Mouse (Mus musculus) erythroid progenitor cell, adult 5-6 weeks (primary cell): Measurements from ENCODE around the gene BC024978. TPM values are rescaled to one million over a fixed set of nuclear protein-coding genes. Genes with fewer than 3 reads are reported as not detected.

ENCODE experiments used
- ATAC-seq: replicated peaks from 2 replicates; pipeline ENCODE4 v1.8.0; 2016; ENCODE audit warnings: moderate number of reproducible peaks, mild to moderate bottlenecking, moderate TSS enrichment, inconsistent platforms; ENCODE audit not compliant: poor library complexity, low FRiP score, severe bottlenecking
- total RNA-seq, 2 experiments: library from RNA; stranded (forward) in 1 of 2; stranded (reverse) in 1 of 2; fragments of 150-400 nt in 1 of 2; fragments of 186-747, 209-891 nt in 1 of 2; gene quantifications; 2 replicates each; pipeline versions ENCODE4 v1.2.3 to v1.2.4; 2015 to 2017; ENCODE audit warnings: low replicate concordance in 2 of 2

Gene BC024978
- total RNA-seq, 2 experiments from 2014 or later: 0.84 TPM; not detected in 1

DNA sequence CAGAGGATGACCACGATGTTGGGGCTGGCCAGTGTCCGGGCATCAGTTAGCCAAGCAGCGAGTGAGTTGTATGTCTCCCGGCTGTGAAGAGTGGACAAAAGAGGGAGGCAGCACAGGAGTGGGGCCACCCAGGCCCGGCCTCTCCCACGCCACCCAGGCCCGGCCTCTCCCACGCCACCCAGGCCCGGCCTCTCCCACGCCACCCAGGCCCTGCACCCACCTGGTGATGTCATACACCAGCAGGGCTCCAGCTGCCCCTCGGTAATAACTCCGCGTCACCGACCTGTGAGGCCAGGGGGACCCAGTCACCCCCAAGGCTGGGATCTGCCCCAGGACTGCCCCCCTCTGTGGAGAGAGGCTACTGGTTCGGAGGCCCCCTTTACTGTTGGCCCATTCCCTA is 21.1 kb upstream of the BC024978 start:
- ATAC-seq: no peak

- ATAC-seq: no peak
These were observed 20.7 kb upstream of the BC024978 start for GRCm38 (mm10) chr7:27174896-27175295.

DNA sequence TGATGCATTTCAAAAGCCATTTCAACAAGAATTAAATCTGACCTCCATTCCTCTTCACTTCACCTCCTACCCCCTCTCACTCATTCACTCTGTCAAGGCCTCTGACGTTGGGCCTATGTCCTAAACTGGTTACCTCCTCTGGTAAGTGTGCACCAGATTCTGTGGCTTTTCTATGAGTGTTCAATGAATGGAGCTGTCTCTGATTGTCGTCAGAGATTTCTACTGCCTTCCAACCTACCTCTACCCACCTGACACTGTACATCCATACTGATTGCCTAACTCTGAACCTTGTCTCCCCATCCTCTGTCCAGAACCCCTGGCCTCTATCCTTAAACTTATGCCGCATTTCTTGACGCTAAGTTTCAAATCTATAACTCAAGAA is 17.6 kb upstream of the BC024978 start:
- no peak for ATAC-seq

DNA sequence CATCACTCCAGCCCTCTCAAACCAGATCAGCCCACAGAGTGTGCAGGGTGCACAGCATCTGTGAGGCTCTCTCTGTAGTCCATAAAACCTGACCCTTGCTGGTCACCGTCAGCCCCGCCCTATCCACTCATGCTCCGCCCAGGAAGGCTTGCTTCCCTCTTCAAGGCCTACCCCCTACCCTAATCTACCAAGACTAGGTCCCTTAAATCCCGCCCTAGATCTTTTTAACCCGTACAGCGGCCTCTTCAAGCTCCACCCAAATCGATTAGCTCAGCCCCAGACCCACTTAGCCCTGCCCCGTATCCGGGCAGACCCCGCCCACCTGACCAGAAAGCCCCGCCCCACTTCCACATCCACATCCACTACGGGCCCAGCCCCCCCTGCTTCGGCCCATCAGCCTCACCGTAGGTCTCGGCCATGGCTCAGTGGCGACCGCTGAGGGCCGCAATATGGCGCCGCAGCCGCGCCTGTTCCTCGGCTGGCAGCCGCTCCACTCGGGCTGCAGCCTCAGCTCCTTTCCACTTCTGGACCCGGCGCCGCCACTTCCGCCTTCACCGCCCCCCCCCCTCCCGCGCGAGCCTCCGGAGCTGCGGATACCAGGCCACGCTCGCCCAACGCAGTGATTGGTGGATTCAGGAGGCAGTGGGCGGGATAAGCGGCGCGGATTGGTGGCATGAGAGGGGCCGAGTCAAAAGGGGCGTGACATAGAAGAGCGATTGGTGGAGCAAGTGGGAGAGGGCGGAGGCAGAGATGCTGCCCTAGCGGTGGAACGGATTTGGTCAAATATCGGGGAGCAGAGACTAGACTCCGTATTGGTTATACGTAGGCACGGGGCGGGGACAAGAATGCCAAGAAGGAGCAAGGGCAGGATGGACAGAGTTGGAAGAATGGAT is 17.0 kb upstream of the BC024978 start, which contains the start of gene Rab4b:
Gene Rab4b, minus strand, starts transcription at position 573 of the 893 bp plus-strand sequence.
- peak; percentile 93 for ATAC-seq

DNA sequence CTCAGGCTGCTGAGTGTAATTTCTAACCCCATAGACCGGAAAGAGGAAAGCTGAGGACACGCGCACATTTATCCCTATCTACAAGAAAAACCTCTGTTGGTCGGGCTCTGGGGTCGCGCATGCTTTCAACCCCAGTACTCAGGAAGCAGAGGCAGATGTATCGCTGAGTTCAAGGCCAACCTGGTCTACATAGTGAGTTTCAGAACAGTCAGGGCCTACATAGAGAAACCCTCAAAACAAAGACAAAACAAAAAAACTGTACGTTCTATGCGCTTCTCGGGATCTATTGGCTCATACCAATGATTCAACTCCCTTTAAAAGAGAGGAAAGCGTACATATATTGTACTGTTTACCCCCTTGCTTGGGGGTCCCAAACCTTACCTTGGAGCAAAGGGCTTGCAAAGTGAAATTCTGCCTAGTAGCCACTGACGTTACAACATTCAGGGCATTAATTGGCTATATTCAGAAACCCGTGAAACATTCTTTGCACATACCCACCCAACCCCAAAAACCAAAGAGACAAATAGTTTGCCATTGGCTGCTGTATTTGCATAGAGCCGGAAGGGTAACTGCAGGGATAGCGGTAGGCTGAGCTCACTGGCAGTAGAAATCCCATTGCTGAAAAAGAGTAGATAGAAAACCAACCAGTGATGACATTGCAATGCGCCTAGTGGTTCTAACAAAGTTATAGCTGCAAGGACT is 16.2 kb upstream of the BC024978 start:
- ATAC-seq: no peak

GRCm38 (mm10) chr7:27180036-27180435 is 15.5 kb upstream of the BC024978 start:
- ATAC-seq: no peak

- ATAC-seq: no peak
These were observed 14.5 kb upstream of the BC024978 start, which contains the start of the genes Gm21983 and Mia for GRCm38 (mm10) chr7:27180837-27181695. Gm21983 (minus strand) TSS chr7:27181086. Mia (minus strand) TSS chr7:27181157.

DNA sequence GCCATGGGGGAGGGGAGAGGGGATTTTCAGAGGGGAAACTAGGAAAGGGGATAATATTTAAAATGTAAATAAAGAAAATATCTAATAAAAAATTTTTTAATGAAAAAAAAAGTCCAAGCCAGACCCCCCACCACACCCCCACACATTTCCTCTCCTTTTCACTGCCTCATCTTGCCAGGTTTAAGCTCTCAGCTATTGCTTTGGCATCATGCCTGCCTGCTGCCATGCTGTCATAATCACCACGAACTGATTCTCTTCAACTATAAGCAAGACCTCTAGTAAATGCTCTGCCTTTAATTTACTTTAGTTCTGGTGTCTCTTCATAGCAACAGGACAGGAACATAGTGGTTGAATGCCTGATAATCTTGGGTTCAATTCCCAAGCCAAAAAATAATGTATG is 13.1 kb upstream of the BC024978 start:
- no peak for ATAC-seq

GRCm38 (mm10) chr7:27184964-27185363 is 10.6 kb upstream of the BC024978 start:
- ATAC-seq: peak; percentile 61

DNA sequence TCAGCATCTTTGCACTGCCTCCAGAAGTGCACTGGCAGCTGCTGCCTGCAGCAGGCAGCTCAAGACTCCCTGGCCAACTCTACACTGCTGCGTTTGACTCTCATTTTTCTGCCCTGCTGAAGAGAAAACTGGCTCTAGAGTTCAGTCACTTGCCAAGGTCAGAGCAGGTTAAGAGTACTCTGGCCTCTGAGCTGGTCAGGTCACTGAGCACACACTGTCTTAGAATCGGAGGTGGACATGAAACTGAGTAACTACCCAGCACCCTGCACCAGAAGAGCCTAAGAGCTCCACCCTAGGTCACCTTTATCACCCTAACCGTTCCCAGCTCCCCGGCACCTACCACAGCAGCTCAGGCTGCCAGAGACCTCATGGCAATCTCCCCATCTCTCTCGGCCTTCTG is 9.6 kb upstream of the BC024978 start:
- no peak for ATAC-seq

GRCm38 (mm10) chr7:27189271-27189931 is 6.2 kb upstream of the BC024978 start:
- no peak for ATAC-seq

- no peak for ATAC-seq
These were observed 3.1 kb upstream of the BC024978 start for GRCm38 (mm10) chr7:27192434-27192833.

DNA sequence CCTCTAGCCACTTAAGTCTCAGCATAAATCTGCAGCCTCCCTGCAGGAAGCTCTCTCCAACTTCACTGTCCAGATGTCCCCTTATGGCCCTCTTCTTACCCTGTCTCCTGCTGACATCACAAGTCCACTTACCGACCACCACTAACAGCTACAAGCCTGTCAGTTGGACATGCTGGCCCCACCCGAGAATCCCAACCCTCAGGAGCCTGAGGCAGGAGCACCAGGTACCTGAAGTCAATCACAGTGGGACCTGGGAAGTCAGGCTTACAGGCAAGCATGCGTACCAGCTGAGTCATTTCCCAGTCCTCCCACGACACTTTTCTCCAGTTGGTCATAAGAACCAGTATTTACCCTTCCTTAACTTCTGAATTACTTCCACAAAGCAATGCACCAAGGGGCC is 1.9 kb upstream of the BC024978 start:
- no peak for ATAC-seq

DNA sequence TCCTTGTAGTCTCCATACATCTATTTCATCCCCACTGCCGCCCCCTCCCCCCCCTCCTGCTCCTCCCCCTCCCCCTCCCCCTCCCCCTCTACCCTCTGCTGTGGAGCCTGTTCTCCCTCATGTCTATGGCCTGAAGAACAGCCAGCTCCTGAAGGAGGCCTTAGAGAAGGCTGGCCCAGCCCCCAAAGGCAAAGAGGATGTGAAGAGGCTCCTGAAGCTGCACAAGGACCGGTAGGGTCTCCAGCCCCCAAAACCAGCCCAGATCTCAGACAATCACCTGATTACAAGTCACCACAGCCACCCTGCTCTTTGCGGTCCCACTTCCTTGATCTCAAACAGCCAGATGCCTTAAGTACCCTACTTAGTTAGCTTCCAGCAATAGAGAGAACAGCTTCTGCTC is 1.6 kb downstream of the BC024978 start:
- ATAC-seq: no peak

DNA sequence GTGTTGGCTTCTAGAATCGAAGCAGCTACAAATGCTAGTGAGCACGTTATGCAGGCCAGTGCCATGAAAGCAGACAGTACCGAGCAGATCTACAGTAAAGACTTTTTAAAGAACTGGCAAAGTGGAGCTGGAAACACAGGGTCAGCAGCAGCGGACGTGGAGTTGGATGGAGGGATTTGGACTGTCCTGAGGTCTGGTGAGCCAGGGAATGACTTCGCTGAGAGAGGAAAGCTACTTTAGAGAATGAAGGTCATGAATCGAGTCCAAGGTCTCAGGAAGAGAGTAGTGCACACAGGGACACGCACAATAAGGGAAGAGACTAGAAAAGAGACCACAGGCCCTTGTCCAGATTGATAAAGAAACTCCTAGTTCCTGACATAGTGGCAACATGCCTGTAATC is 2.1 kb downstream of the BC024978 start:
- no peak for ATAC-seq

DNA sequence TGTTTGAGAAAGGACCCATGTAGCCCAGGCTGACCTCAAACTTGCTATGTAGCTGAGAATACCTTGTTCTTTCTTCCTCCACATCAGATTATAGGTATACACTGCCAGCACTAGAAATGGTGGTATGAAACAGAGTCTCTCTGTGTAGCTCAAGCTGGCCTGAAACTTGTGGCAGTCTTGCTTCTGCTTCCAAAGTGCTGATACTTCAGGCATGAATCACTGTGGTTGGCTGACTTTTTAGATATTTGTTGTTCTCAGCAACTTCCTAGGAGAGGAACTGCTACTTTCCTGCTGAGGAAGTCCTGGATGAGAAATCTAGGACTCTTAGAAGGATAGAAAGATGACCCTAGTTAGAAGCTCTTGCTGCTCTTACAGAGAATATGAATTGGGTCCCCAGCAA is 2.8 kb downstream of the BC024978 start:
- ATAC-seq: no peak

- no peak for ATAC-seq
These were observed 3.2 kb downstream of the BC024978 start for GRCm38 (mm10) chr7:27198779-27199178.

DNA sequence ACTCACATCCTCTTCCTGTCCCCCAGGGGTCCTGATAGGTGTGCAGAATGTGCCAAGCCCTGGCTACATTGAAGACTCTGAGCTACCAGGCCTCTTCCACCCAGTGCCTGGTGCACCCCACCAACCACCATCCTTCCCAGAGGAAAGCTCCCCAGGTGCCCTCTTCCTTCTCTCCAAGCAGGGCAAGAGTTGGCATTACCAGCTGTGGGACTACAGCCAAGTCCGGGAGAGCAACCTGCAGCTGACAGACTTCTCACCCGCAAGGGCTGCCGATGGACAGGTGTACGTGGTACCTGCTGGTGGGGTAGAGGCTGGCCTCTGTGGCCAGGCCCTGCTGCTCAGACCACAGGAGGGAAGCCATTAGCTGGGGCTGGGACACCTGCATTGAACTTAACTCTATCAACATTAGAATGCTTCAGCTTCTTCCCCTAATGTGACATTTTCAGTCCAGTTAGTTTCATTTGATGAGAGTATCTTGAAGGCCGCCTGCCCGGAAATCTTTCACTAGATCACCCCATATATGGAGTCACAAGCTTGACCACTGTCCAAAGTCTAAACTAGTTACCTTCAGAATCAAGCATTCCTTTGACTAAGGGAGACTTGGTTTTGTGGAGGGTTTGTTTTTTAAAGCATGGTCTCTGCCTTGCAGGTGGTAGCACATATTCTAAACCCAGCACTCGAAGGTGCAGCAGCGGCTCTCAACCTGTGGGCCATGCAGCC is 8.3 kb downstream of the BC024978 start:
- ATAC-seq: no peak

DNA sequence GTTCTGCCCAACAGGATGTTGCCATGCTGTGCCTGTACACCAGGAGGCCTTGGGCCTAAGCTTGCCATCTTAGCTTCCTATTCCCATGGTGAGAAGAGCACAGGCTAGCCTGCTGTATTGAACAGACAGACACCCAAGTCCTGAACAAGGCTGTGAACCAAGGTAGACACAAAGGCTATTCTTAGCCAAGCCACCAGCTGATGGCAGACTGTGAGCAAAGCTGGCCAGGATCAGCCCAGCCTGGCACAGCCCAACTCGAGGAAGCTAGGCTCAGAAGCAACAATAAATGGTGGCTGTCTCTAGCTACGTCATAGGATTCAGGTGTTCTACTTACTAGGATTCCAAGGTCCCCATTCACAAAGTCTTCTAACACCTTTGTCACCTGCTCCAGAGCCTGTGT is 17.0 kb downstream of the BC024978 start:
- 0 out of 2 replicates have a peak, but pooled peaks have one; percentile 50 for ATAC-seq
